Mouse (Mus musculus) kidney, adult 8-10 months (tissue): Measurements from ENCODE around the gene Gm8229.
"Not testable (repeated sequence)": the region's sequence is repeated elsewhere in the genome, so short reads cannot be mapped to it uniquely, and the experiment has no call there.

Source experiments
- DNase-seq, 2 experiments: peaks; one replicate each; pipeline ENCODE4 v3.0.0; 2022

Gene Gm8229

DNA sequence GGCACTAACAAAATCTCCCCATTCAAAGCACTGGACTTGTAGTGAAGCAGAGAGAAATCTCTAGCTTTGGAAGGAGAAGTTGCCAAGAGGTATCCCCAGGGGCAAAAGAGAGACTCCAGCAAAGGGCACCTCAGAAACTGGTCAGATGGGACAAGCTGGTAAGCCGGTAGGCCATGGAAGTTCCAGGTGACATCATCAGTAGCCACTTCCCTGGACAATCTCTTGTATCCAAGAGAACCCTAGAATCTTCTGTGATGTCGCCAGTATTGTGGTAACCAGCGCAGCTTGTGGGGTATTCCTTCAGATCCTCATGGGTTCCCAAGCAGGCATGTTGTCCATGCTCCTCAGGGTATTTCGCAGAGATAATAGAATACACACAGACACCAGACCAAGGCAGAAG, at the start of gene Gm8229:
Gene Gm8229 (plus strand): TSS at position 301 of the 400 bp plus-strand sequence.
- not testable (repeated sequence) for DNase-seq

DNA sequence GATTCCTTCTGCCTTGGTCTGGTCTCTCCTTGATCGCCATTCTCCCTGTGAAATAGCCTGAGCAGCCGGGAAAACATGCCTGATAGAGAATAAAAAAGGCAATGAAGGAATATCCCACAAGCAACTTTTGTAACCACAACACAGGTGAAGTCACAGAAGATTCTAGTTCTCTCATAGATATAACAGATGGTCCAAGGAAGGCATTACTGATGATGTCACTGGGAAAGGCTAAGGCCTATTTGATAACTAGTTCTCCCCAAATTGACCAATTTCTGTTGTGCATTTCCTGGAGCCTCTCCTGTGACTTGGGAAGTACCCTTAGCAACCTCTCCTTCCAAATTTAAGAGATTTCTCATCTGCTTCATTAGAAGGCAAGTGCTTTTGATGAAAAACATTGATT, 26.7 kb upstream of the Gm8229 start, which contains the start of gene Gm5930:
Gene Gm5930 (minus strand): TSS at position 101 of the 400 bp plus-strand sequence.
- not testable (repeated sequence) for DNase-seq

- DNase-seq = not testable (repeated sequence)
Measured at GRCm38 (mm10) chr14:44361416-44361815, 3.7 kb upstream of the Gm8229 start.

DNA sequence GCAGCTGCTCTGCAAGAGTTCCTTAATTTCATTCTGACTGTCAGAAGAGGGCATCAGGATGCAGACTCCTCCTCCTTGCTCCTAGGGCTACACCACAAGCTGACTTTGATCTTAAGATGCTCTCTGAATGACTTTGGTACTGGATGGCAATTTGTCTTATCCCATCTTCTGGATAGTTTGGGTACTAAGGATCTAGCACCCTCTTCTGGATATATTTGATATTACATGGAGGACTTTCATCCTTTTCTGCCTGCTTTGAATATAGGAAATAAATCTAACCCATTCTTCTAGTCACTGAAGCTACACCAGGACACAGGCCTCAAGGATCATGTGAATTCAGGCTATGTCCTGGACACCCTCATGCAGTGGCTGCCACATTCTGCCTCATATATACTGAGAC, 2.9 kb upstream of the Gm8229 start:
- DNase-seq = not testable (repeated sequence)

DNA sequence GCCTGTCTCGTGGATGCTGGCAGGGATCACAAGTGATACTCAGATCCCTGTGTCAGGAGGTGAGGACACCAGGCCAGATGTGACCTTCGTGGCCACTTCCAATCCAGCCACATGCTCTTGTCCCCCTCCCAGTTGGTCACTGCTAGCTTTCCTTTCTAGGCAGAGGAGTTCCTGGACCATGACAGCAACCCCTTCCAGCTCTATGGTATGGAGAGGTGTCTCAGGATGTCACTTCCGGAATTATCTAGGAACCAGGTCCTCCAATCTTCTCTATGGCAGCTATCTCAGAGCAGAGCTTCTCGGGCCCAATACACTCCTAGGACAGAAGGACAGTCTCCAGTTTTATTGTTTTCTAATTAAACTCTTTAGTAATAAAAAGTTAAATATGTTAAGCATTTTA, 19.1 kb downstream of the Gm8229 start:
- DNase-seq = not testable (repeated sequence)

- not testable (repeated sequence) for DNase-seq
Measured at GRCm38 (mm10) chr14:44410588-44410987, 45.4 kb downstream of the Gm8229 start, which contains the start of gene Gm3371. Gm3371 (minus strand) TSS chr14:44410688.
